Mouse (Mus musculus): ENCODE measurements around the gene Noxred1.

- TF ChIP-seq ZMIZ1 (IDR thresholded peaks at IDR 0.05; ENCODE audit: low read depth, low read length), result no peak
- no peak for TF ChIP-seq CTCF (conservative IDR thresholded peaks at IDR 0.05 in 1 of 2, IDR thresholded peaks at IDR 0.05 in 1 of 2; ENCODE audit: low read depth in 2 of 2, low read length in 2 of 2)
- TF ChIP-seq MEF2A (IDR thresholded peaks at IDR 0.05; ENCODE audit: borderline replicate concordance, low read depth, low read length), result no peak
- TF ChIP-seq ZKSCAN1 (IDR thresholded peaks at IDR 0.05; ENCODE audit: borderline replicate concordance, low read depth, low read length), result no peak
These were observed 39.7 kb upstream of the Noxred1 start for GRCm38 (mm10) chr12:87278118-87278730.

All from CH12.LX (cell line).